Comparison of ENCODE assay signal across 8 mouse cellular contexts in genomic region chr1:172200871-172201447, GRCm38 (mm10). TPM values are rescaled to one million over a fixed set of nuclear protein-coding genes. Genes with fewer than 3 reads are reported as not detected.
DNase-seq lines count a peak whose midpoint lies in the region; ATAC-seq and TF ChIP-seq lines count a peak whose summit lies in the region.

No protein-coding gene starts in this region.

- H3K4me3 ChIP-seq in cortical plate, adult 2 months (ENCODE audit: insufficient read depth, low read length) = no peak overlapping the region
- peak overlapping the region; percentile 5; the same call in 1 of the 2 replicates for H3K4me3 ChIP-seq in hindbrain, embryonic 13.5 days
- H3K4me3 ChIP-seq in limb, embryonic 13.5 days = no peak overlapping the region

- peak overlapping the region; percentile 7 for H3K27ac ChIP-seq in cortical plate, adult 2 months (ENCODE audit: insufficient read depth, low read length)
- H3K27ac ChIP-seq in hindbrain, embryonic 13.5 days = peak overlapping the region; percentile 95
- 0 out of 2 replicates have a peak overlapping the region, but pooled peaks have one; percentile 22 for H3K27ac ChIP-seq in limb, embryonic 13.5 days

- H3K9ac ChIP-seq in hindbrain, embryonic 13.5 days = peak overlapping the region; percentile 46; the same call in 1 of the 2 replicates
- H3K9ac ChIP-seq in limb, embryonic 13.5 days = no peak overlapping the region

- peaks cover 24% of the 10 kb centered on the region for H3K4me1 ChIP-seq in cortical plate, adult 2 months (ENCODE audit: control insufficient read depth, insufficient read depth, low read length)
- peaks cover 67% of the 10 kb centered on the region for H3K4me1 ChIP-seq in hindbrain, embryonic 13.5 days (replicated peaks)
- H3K4me1 ChIP-seq in limb, embryonic 13.5 days = peaks cover 57% of the 10 kb centered on the region

- no peak; the same call in 1 of the 2 replicates for TF ChIP-seq POLR2A in cortical plate, adult 2 months (IDR thresholded peaks at IDR 0.05; ENCODE audit: extremely low read depth, insufficient read depth, low read length)

- no peaks in the 10 kb centered on the region for H3K9me3 ChIP-seq in hindbrain, embryonic 13.5 days
- no peaks in the 10 kb centered on the region for H3K9me3 ChIP-seq in limb, embryonic 13.5 days

- DNase-seq in layer of hippocampus, adult 11-12 months (ENCODE audit: low spot score) = peak; percentile 77
- DNase-seq in layer of hippocampus, adult 9-10 months (ENCODE audit: low spot score) = no peak
- DNase-seq in right cerebral cortex, postnatal 36 days (ENCODE audit: low spot score in 2 of 2) = peak; percentile 66 to 69
- no peak for DNase-seq in adrenal gland, adult 18-20 months (ENCODE audit: low spot score in 2 of 2)
- no peak for DNase-seq in gastrocnemius, postnatal 4 days (ENCODE audit: low spot score in 2 of 2)

- peaks cover 44% of the 10 kb centered on the region for H3K36me3 ChIP-seq in hindbrain, embryonic 13.5 days
- H3K36me3 ChIP-seq in limb, embryonic 13.5 days = peaks cover 60% of the 10 kb centered on the region

- ATAC-seq in hindbrain, embryonic 13.5 days (ENCODE audit: low FRiP score) = peak; percentile 66
- no peak for ATAC-seq in limb, embryonic 13.5 days (ENCODE audit: low FRiP score, low read depth)

- H3K4me2 ChIP-seq in hindbrain, embryonic 13.5 days = peak overlapping the region; percentile 70
- no peak overlapping the region for H3K4me2 ChIP-seq in limb, embryonic 13.5 days (replicated peaks)

- WGBS in hindbrain, embryonic 13.5 days = 4% methylated on average over 7 of the region's 7 CpGs
- 47% methylated on average over 7 of the region's 7 CpGs for WGBS in limb, embryonic 13.5 days

- H3K27me3 ChIP-seq in hindbrain, embryonic 13.5 days = no peaks in the 10 kb centered on the region
- no peaks in the 10 kb centered on the region for H3K27me3 ChIP-seq in limb, embryonic 13.5 days

- no peak for TF ChIP-seq CTCF in cortical plate, adult 2 months (IDR thresholded peaks at IDR 0.05; ENCODE audit: extremely low read depth, insufficient read depth, low read length)

RNA-seq across cellular contexts. Expression of gene Pea15a, which starts 5.6 kb away (rescaled TPM):
- 530 and 543 TPM in 2 replicates for polyA plus RNA-seq in cortical plate, adult 2 months (2012; rRNA removed)
- polyA plus RNA-seq in hindbrain, embryonic 13.5 days (2015; fragmentation: Nextera tagmentation; extraction: Ambion mirVana) = 400 and 410 TPM in 2 replicates
- polyA plus RNA-seq in limb, embryonic 13.5 days (2015; fragmentation: Nextera tagmentation; extraction: Ambion mirVana) = 108 and 113 TPM in 2 replicates
- 10 to 100 TPM; 55.2 to 72.6 TPM for total RNA-seq in adrenal gland, adult 18-20 months (2021)
- total RNA-seq in gastrocnemius, postnatal 4 days (2021) = 100 to 1,000 TPM; 113 TPM

RNA-seq across cellular contexts. Expression of gene Casq1, which starts 18.7 kb away (rescaled TPM):
- 1.1 and 2.9 TPM in 2 replicates for polyA plus RNA-seq in cortical plate, adult 2 months (2012; rRNA removed)
- 2.3 and 2.4 TPM in 2 replicates for polyA plus RNA-seq in hindbrain, embryonic 13.5 days (2015; fragmentation: Nextera tagmentation; extraction: Ambion mirVana)
- polyA plus RNA-seq in limb, embryonic 13.5 days (2015; fragmentation: Nextera tagmentation; extraction: Ambion mirVana) = 6.5 and 8.1 TPM in 2 replicates
- total RNA-seq in adrenal gland, adult 18-20 months (2021) = 1 to 10 TPM in 1 of 2 experiments, under 1 TPM in 1; 0.66 to 1.9 TPM
- 1,000 to 10,000 TPM; 2,015 to 2,024 TPM for total RNA-seq in gastrocnemius, postnatal 4 days (2021)

RNA-seq across cellular contexts. Expression of gene Dcaf8, which starts 53.1 kb away (rescaled TPM):
- polyA plus RNA-seq in cortical plate, adult 2 months (2012; rRNA removed) = 99.6 and 106 TPM in 2 replicates
- polyA plus RNA-seq in hindbrain, embryonic 13.5 days (2015; fragmentation: Nextera tagmentation; extraction: Ambion mirVana) = 100 and 107 TPM in 2 replicates
- polyA plus RNA-seq in limb, embryonic 13.5 days (2015; fragmentation: Nextera tagmentation; extraction: Ambion mirVana) = 173 and 176 TPM in 2 replicates
- 100 to 1,000 TPM in 1 of 2 experiments, 10 to 100 TPM in 1; 98.5 to 125 TPM for total RNA-seq in adrenal gland, adult 18-20 months (2021)
- total RNA-seq in gastrocnemius, postnatal 4 days (2021) = 100 to 1,000 TPM; 139 to 169 TPM

RNA-seq across cellular contexts. Expression of gene Atp1a4, which starts 57.3 kb away (rescaled TPM):
- not detected in 2 replicates for polyA plus RNA-seq in cortical plate, adult 2 months (2012; rRNA removed)
- polyA plus RNA-seq in hindbrain, embryonic 13.5 days (2015; fragmentation: Nextera tagmentation; extraction: Ambion mirVana) = 0.06 TPM in 1 of 2 replicates, not detected in the other
- not detected in 2 replicates for polyA plus RNA-seq in limb, embryonic 13.5 days (2015; fragmentation: Nextera tagmentation; extraction: Ambion mirVana)
- 1 to 10 TPM in 1 of 2 experiments, under 1 TPM in 1; 0.42 to 3.7 TPM for total RNA-seq in adrenal gland, adult 18-20 months (2021)
- total RNA-seq in gastrocnemius, postnatal 4 days (2021) = under 1 TPM; 0.17 to 0.18 TPM

Comparison
In these comparisons a context has a peak if more than half of its experiments do, and no peak if none do; other contexts are left out.
1. DNase-seq: peak in layer of hippocampus, adult 11-12 months (single experiment) and right cerebral cortex, postnatal 36 days (2 of 2); none in layer of hippocampus, adult 9-10 months (single experiment), adrenal gland, adult 18-20 months (0 of 2) and gastrocnemius, postnatal 4 days (0 of 2).
2. H3K27ac ChIP-seq: peak in every context shown above with its lines; median percentile 95 in hindbrain, embryonic 13.5 days; 22 in limb, embryonic 13.5 days; 7 in cortical plate, adult 2 months.